Mouse (Mus musculus) large intestine, adult 2 months (tissue): ENCODE measurements around the gene Aim2. TPM values are rescaled to one million over a fixed set of nuclear protein-coding genes. Genes with fewer than 3 reads are reported as not detected.

Source experiments
- DNase-seq: peaks from one replicate; pipeline ENCODE4 v3.0.0-alpha.2; 2012; ENCODE audit warnings: low read depth, low spot score
- WGBS: fragments of 180-500 bp; shearing (Covaris S2); methylation state at CpG from one replicate; pipeline ENCODE4 v1.1.7; 2018; 5-methylcytosine and 5-hydroxymethylcytosine counted together
- polyA plus RNA-seq: library from polyadenylated mRNA; depleted of rRNA; stranded (reverse); fragments of >200 nt; gene quantifications from 2 replicates; pipeline ENCODE4 v1.2.3, GENCODE M21; 2012

The Aim2 gene
- polyA plus RNA-seq, 1 experiment, result 7.0 TPM

- 77% methylated on average over 7 of the region's 7 CpGs for WGBS
- DNase-seq, result no peak
Measured at GRCm38 (mm10) chr1:173374020-173374419, 23.3 kb downstream of the Aim2 start.

- no peak for DNase-seq
- 34% methylated on average over 13 of the region's 13 CpGs for WGBS
Measured at GRCm38 (mm10) chr1:173377380-173378112, 26.9 kb downstream of the Aim2 start.

GRCm38 (mm10) chr1:173381436-173381835 is 30.8 kb downstream of the Aim2 start:
- WGBS, result 79% methylated on average over 6 of the region's 6 CpGs
- no peak for DNase-seq

GRCm38 (mm10) chr1:173389431-173389830 is 38.8 kb downstream of the Aim2 start:
- DNase-seq, result no peak
- WGBS, result 27% methylated on average over 3 of the region's 3 CpGs

- no peak for DNase-seq
- WGBS, result 17% methylated on average over 13 of the region's 13 CpGs
Measured at GRCm38 (mm10) chr1:173389901-173390401, 39.3 kb downstream of the Aim2 start.

- WGBS, result 57% methylated on average over 6 of the region's 6 CpGs
- DNase-seq, result no peak
Measured at GRCm38 (mm10) chr1:173391754-173392153, 41.1 kb downstream of the Aim2 start.

- DNase-seq, result no peak
- 25% methylated on average over 3 of the region's 3 CpGs for WGBS
Measured at GRCm38 (mm10) chr1:173398323-173398970, 47.8 kb downstream of the Aim2 start.

GRCm38 (mm10) chr1:173404696-173405309 is 54.1 kb downstream of the Aim2 start:
- 44% methylated on average over 5 of the region's 5 CpGs for WGBS

GRCm38 (mm10) chr1:173409066-173409465 is 58.4 kb downstream of the Aim2 start:
- no peak for DNase-seq

More at GRCm38 (mm10) chr1:173404696-173405309, 54.1 kb downstream of the Aim2 start:
- DNase-seq, result no peak

- DNase-seq, result no peak
- WGBS, result 76% methylated on average over 4 of the region's 4 CpGs
Measured at GRCm38 (mm10) chr1:173411863-173412262, 61.2 kb downstream of the Aim2 start.

- 51% methylated on average over 3 of the region's 3 CpGs for WGBS
- DNase-seq, result no peak
Measured at GRCm38 (mm10) chr1:173414631-173415030, 64.0 kb downstream of the Aim2 start.

- no peak for DNase-seq
- 23% methylated on average over 3 of the region's 3 CpGs for WGBS
Measured at GRCm38 (mm10) chr1:173418516-173418915, 67.8 kb downstream of the Aim2 start.

- WGBS, result 25% methylated on average over 1 of the region's 1 CpGs
- peak; percentile 84 for DNase-seq
Measured at GRCm38 (mm10) chr1:173418936-173419621, 68.4 kb downstream of the Aim2 start.

- DNase-seq, result no peak
- WGBS, result 26% methylated on average over 6 of the region's 6 CpGs
Measured at GRCm38 (mm10) chr1:173420374-173420773, 69.7 kb downstream of the Aim2 start.

GRCm38 (mm10) chr1:173426345-173426744 is 75.7 kb downstream of the Aim2 start:
- 56% methylated on average over 2 of the region's 2 CpGs for WGBS
- no peak for DNase-seq

GRCm38 (mm10) chr1:173427385-173427784 is 76.7 kb downstream of the Aim2 start:
- no peak for DNase-seq
- 79% methylated on average over 8 of the region's 8 CpGs for WGBS

GRCm38 (mm10) chr1:173429995-173430699 is 79.5 kb downstream of the Aim2 start:
- DNase-seq, result no peak
- WGBS, result 70% methylated on average over 5 of the region's 5 CpGs

GRCm38 (mm10) chr1:173432411-173432810 is 81.7 kb downstream of the Aim2 start:
- 83% methylated on average over 2 of the region's 2 CpGs for WGBS
- DNase-seq, result no peak

- WGBS, result 18% methylated on average over 6 of the region's 6 CpGs
- DNase-seq, result peak; percentile 67
Measured at GRCm38 (mm10) chr1:173437161-173437953, 86.7 kb downstream of the Aim2 start.
